Mouse (Mus musculus): ENCODE data around the gene Ppm1g. TPM values are rescaled to one million over a fixed set of nuclear protein-coding genes. Genes with fewer than 3 reads are reported as not detected.
A peak's percentile ranks its signal among the peaks of the same experiment; 100 is the strongest.
"Not testable (repeated sequence)": the region's sequence is repeated elsewhere in the genome, so short reads cannot be mapped to it uniquely, and the experiment has no call there.

Ppm1g gene
- polyA plus RNA-seq, 1 experiment = 89.3 TPM

DNA sequence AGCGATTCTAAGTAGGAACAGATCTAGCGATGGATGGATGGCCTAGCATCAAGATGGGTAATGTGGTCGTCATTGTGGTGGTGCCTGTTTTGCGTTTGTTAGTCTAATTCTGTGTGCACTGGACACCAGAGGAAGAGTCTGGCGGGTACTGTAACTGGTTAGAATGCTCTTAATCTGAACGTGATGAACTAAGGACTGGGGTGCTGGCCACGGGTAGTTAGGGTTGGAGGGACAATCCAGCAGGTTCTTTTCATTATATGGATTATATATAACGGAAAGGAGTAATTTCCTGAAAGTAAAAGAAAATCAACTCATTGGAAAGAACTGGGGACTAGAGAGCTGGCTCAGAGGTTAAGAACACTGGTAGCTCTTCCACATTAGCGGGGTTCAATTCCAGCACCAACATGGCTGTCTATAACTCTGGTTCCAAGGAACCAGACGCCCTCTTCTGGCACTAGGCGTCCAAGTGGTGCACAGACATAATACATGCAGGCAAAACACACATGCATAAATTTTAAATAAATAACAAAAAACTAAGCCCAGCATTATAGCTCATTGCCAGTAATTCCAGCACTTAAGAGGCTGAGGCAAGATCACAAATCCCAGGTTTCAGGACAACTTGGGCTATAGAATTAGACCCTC, 938 bp upstream of the Ppm1g start:
- H3K79me2 ChIP-seq (ENCODE audit: control insufficient read depth, insufficient read depth) = peaks cover 39% of the 10 kb centered on the region
- peak overlapping the region; percentile 72 for H3K4me2 ChIP-seq (ENCODE audit: low read depth)
- TF ChIP-seq MYOG (IDR thresholded peaks at IDR 0.05; ENCODE audit: control insufficient read depth in 1 of 3, insufficient read depth in 1 of 3, insufficient read length in 2 of 3, low read depth in 2 of 3) (no peak), TCF3 (IDR thresholded peaks at IDR 0.05; ENCODE audit: insufficient read length, low read depth) (no peak), POLR2A (IDR thresholded peaks at IDR 0.05; ENCODE audit: insufficient read length, low read depth) (peak; percentile 16)
- no peaks in the 10 kb centered on the region for H3K27me3 ChIP-seq (ENCODE audit: control insufficient read depth, insufficient read depth, insufficient read length)
- peak overlapping the region; percentile 90 for H3K4me3 ChIP-seq
- peak overlapping the region; percentile 32 for H3ac ChIP-seq (ENCODE audit: control insufficient read depth, insufficient read length)
- no peaks in the 10 kb centered on the region for H3K36me3 ChIP-seq (ENCODE audit: control insufficient read depth, insufficient read depth)

DNA sequence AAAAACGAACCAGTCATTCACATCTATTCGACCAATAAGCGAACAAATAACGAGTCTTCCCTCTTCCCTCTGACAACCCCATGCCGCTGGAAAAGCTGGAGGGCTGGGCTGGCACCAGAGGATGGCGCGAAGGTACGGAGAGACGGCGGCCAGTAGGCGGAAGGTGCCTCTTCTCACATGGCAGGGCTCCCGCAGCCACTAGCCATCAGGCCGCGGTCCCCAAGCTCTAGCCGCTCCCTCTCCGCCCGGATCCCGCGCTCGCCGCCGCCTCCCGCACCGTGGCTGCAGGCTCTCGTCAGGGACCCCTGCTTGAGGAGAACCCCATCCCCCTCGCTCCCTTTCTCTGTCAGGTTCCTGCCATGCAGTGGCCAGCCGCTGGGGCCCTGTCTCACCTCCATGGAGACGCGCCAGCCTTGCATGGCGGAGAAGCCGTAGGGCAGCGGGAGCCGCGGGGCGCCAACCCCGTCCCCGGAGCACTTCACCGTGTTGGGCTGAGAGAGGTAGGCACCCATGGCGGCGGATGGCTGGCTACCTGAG, 508 bp downstream of the Ppm1g start:
- peaks cover 53% of the 10 kb centered on the region for H3K79me2 ChIP-seq (ENCODE audit: control insufficient read depth, insufficient read depth)
- H3ac ChIP-seq (ENCODE audit: control insufficient read depth, insufficient read length) = peak overlapping the region; percentile 32
- peak overlapping the region; percentile 90 for H3K4me3 ChIP-seq
- no peaks in the 10 kb centered on the region for H3K36me3 ChIP-seq (ENCODE audit: control insufficient read depth, insufficient read depth)
- TF ChIP-seq MYOD1 (IDR thresholded peaks at IDR 0.05; ENCODE audit: control insufficient read depth in 1 of 3, insufficient read length in 2 of 3, low read depth in 2 of 3) (no peak), USF1 (IDR thresholded peaks at IDR 0.05; ENCODE audit: low read depth) (no peak), POLR2A (IDR thresholded peaks at IDR 0.05; ENCODE audit: insufficient read length, low read depth) (no peak), TCF3 (IDR thresholded peaks at IDR 0.05; ENCODE audit: insufficient read length, low read depth) (no peak), TCF12 (IDR thresholded peaks at IDR 0.05; ENCODE audit: insufficient read depth, poor library complexity, severe bottlenecking) (no peak), REST (IDR thresholded peaks at IDR 0.05; ENCODE audit: insufficient read depth, insufficient read length) (no peak), MAX (IDR thresholded peaks at IDR 0.05; ENCODE audit: low read depth) (no peak), POLR2AphosphoS2 (IDR thresholded peaks at IDR 0.05; ENCODE audit: insufficient read length, low read depth) (no peak), E2F4 (IDR thresholded peaks at IDR 0.05; ENCODE audit: insufficient read depth) (no peak), CEBPB (IDR thresholded peaks at IDR 0.05; ENCODE audit: insufficient read depth, poor library complexity, severe bottlenecking) (no peak), SRF (IDR thresholded peaks at IDR 0.05; ENCODE audit: control insufficient read depth, insufficient read length, low read depth) (no peak), MYOG (IDR thresholded peaks at IDR 0.05; ENCODE audit: control insufficient read depth in 1 of 3, insufficient read depth in 1 of 3, insufficient read length in 2 of 3, low read depth in 2 of 3) (no peak)
- no peaks in the 10 kb centered on the region for H3K27me3 ChIP-seq (ENCODE audit: control insufficient read depth, insufficient read depth, insufficient read length)
- peak overlapping the region; percentile 82 for H3K4me2 ChIP-seq (ENCODE audit: low read depth)

DNA sequence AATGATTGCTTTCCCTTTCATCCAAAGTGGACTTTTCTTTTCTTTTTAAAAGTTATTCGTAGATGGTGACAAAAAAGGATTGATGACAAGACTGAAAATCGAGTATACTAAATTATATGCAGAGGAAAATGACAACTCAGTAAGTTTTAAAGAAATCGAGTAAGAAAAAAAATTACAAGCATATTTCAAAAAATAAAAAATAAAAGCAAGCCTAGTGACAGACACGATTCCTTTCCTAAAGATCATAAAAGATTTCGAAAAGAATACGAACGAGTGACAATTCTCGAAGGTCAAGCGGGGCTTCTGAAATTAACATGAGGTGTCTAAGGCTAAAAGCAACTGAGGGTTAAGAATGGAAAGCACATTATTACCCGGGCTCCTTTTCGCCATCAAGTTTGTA, 1.0 kb downstream of the Ppm1g start:
- peak overlapping the region; percentile 90 for H3K4me3 ChIP-seq
- no peaks in the 10 kb centered on the region for H3K27me3 ChIP-seq (ENCODE audit: control insufficient read depth, insufficient read depth, insufficient read length)
- H3K36me3 ChIP-seq (ENCODE audit: control insufficient read depth, insufficient read depth) = no peaks in the 10 kb centered on the region
- H3K4me2 ChIP-seq (ENCODE audit: low read depth) = peak overlapping the region; percentile 82
- H3K79me2 ChIP-seq (ENCODE audit: control insufficient read depth, insufficient read depth) = peaks cover 58% of the 10 kb centered on the region
- no peak for TF ChIP-seq POLR2AphosphoS2 (IDR thresholded peaks at IDR 0.05; ENCODE audit: insufficient read length, low read depth)
- TF ChIP-seq MYOG (IDR thresholded peaks at IDR 0.05; ENCODE audit: control insufficient read depth in 1 of 3, insufficient read depth in 1 of 3, insufficient read length in 2 of 3, low read depth in 2 of 3) = no peak
- no peak for TF ChIP-seq CEBPB (IDR thresholded peaks at IDR 0.05; ENCODE audit: insufficient read depth, poor library complexity, severe bottlenecking)
- no peak for TF ChIP-seq TCF12 (IDR thresholded peaks at IDR 0.05; ENCODE audit: insufficient read depth, poor library complexity, severe bottlenecking)
- no peak for TF ChIP-seq TCF3 (IDR thresholded peaks at IDR 0.05; ENCODE audit: insufficient read length, low read depth)
- no peak for TF ChIP-seq POLR2A (IDR thresholded peaks at IDR 0.05; ENCODE audit: insufficient read length, low read depth)
- TF ChIP-seq SRF (IDR thresholded peaks at IDR 0.05; ENCODE audit: control insufficient read depth, insufficient read length, low read depth) = no peak
- no peak for TF ChIP-seq E2F4 (IDR thresholded peaks at IDR 0.05; ENCODE audit: insufficient read depth)
- no peak for TF ChIP-seq REST (IDR thresholded peaks at IDR 0.05; ENCODE audit: insufficient read depth, insufficient read length)
- no peak for TF ChIP-seq MAX (IDR thresholded peaks at IDR 0.05; ENCODE audit: low read depth)
- no peak for TF ChIP-seq USF1 (IDR thresholded peaks at IDR 0.05; ENCODE audit: low read depth)
- no peak for TF ChIP-seq MYOD1 (IDR thresholded peaks at IDR 0.05; ENCODE audit: control insufficient read depth in 1 of 3, insufficient read length in 2 of 3, low read depth in 2 of 3)
- peak overlapping the region; percentile 32 for H3ac ChIP-seq (ENCODE audit: control insufficient read depth, insufficient read length)

DNA sequence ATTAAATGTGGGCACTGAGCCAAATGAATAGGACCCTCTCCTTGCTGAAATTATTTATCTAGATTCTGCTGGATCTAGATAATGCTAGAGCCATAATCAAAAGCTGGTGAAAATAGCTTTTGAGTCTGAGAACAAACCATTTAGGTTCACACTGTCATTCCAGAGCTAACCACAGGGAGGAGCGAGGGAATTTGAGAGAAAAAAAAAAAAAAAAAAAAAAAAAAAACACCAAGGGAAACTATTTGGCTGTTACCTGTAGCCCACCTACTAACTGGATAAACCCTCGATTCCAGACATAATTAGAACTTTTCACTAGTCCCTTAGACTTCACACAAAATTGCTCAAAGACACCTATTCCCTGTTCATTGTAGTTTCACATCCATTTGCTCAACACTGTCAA, 1.4 kb downstream of the Ppm1g start:
- Histone ChIP-seq H3ac (ENCODE audit: control insufficient read depth, insufficient read length) (no peak overlapping the region), H3K79me2 (ENCODE audit: control insufficient read depth, insufficient read depth) (peaks cover 62% of the 10 kb centered on the region), H3K27me3 (ENCODE audit: control insufficient read depth, insufficient read depth, insufficient read length) (no peaks in the 10 kb centered on the region), H3K4me3 (peak overlapping the region; percentile 90), H3K4me2 (ENCODE audit: low read depth) (peak overlapping the region; percentile 82), H3K36me3 (ENCODE audit: control insufficient read depth, insufficient read depth) (no peaks in the 10 kb centered on the region)
- TF ChIP-seq MYOG (IDR thresholded peaks at IDR 0.05; ENCODE audit: control insufficient read depth in 1 of 3, insufficient read depth in 1 of 3, insufficient read length in 2 of 3, low read depth in 2 of 3) = no peak

DNA sequence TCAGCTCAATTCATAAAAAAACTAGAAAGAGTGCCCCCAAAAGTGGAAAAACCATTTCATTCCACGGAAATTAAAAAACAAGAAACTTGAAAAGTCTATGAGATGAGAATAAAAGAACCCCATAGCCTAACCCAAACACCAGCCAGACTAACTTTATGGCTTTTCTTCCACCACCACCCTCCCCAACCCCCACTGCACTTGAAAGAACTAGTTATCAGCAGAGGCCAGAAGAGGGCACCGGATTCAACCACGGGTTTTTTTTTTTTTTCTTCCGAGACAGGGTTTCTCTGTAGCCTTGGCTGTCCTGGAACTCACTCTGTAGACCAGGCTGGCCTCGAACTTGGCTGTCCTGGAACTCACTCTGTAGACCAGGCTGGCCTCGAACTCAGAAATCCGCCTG, 2.2 kb downstream of the Ppm1g start:
- no peak overlapping the region for H3K4me3 ChIP-seq

DNA sequence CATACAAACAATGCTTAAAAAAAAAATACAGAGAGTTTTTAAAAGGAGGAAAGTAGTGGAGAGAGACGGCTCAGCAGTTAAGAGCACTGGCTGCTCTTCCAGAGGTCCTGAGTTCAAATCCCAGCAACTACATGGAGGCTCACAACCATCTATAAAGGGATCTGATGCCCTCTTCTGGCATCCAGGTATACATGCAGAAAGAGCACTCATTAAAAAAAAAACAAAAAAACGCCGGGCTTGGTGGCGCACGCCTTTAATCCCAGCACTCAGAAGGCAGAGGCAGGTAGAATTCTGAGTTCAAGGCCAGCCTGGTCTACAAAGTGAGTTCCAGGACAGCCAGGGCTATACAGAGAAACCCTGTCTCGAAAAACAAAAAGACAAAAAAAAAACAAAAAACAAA, 3.9 kb downstream of the Ppm1g start:
- not testable (repeated sequence) for H3K4me3 ChIP-seq; H3ac ChIP-seq (ENCODE audit: control insufficient read depth, insufficient read length); H3K27me3 ChIP-seq (ENCODE audit: control insufficient read depth, insufficient read depth, insufficient read length); H3K4me2 ChIP-seq (ENCODE audit: low read depth); H3K36me3 ChIP-seq (ENCODE audit: control insufficient read depth, insufficient read depth)
- peaks cover 86% of the 10 kb centered on the region for H3K79me2 ChIP-seq (ENCODE audit: control insufficient read depth, insufficient read depth)

More for the DNA sequence above, 2.2 kb downstream of the Ppm1g start:
- no peaks in the 10 kb centered on the region for H3K36me3 ChIP-seq (ENCODE audit: control insufficient read depth, insufficient read depth)
- TF ChIP-seq MYOD1 (IDR thresholded peaks at IDR 0.05; ENCODE audit: control insufficient read depth in 1 of 3, insufficient read length in 2 of 3, low read depth in 2 of 3) (no peak), TCF3 (IDR thresholded peaks at IDR 0.05; ENCODE audit: insufficient read length, low read depth) (no peak), E2F4 (IDR thresholded peaks at IDR 0.05; ENCODE audit: insufficient read depth) (no peak), CEBPB (IDR thresholded peaks at IDR 0.05; ENCODE audit: insufficient read depth, poor library complexity, severe bottlenecking) (no peak), POLR2A (IDR thresholded peaks at IDR 0.05; ENCODE audit: insufficient read length, low read depth) (no peak), MYOG (IDR thresholded peaks at IDR 0.05; ENCODE audit: control insufficient read depth in 1 of 3, insufficient read depth in 1 of 3, insufficient read length in 2 of 3, low read depth in 2 of 3) (no peak), REST (IDR thresholded peaks at IDR 0.05; ENCODE audit: insufficient read depth, insufficient read length) (no peak), TCF12 (IDR thresholded peaks at IDR 0.05; ENCODE audit: insufficient read depth, poor library complexity, severe bottlenecking) (no peak), POLR2AphosphoS2 (IDR thresholded peaks at IDR 0.05; ENCODE audit: insufficient read length, low read depth) (no peak), SRF (IDR thresholded peaks at IDR 0.05; ENCODE audit: control insufficient read depth, insufficient read length, low read depth) (no peak), MAX (IDR thresholded peaks at IDR 0.05; ENCODE audit: low read depth) (no peak), USF1 (IDR thresholded peaks at IDR 0.05; ENCODE audit: low read depth) (no peak)
- no peaks in the 10 kb centered on the region for H3K27me3 ChIP-seq (ENCODE audit: control insufficient read depth, insufficient read depth, insufficient read length)
- peak overlapping the region; percentile 82 for H3K4me2 ChIP-seq (ENCODE audit: low read depth)
- peaks cover 69% of the 10 kb centered on the region for H3K79me2 ChIP-seq (ENCODE audit: control insufficient read depth, insufficient read depth)
- no peak overlapping the region for H3ac ChIP-seq (ENCODE audit: control insufficient read depth, insufficient read length)

All from myocyte (in vitro differentiated cells).